Mouse (Mus musculus) forelimb bud, embryonic 11.5 days (tissue): ENCODE results near the gene Cyp4f17.
"Not testable (repeated sequence)": the region's sequence is repeated elsewhere in the genome, so short reads cannot be mapped to it uniquely, and the experiment has no call there.

Experiments
- DNase-seq: peaks from one replicate; pipeline ENCODE4 v3.0.0-alpha.2; 2012; ENCODE audit warnings: low read depth, low spot score

The Cyp4f17 gene

GRCm38 (mm10) chr17:32526341-32526740 is 20.5 kb downstream of the Cyp4f17 start:
- DNase-seq, result not testable (repeated sequence)

- no peak for DNase-seq
These were observed 21.9 kb downstream of the Cyp4f17 start for GRCm38 (mm10) chr17:32527748-32528147.

- peak; percentile 74 for DNase-seq
These were observed 22.8 kb downstream of the Cyp4f17 start for GRCm38 (mm10) chr17:32528408-32529337.

- not testable (repeated sequence) for DNase-seq
These were observed 26.5 kb downstream of the Cyp4f17 start for GRCm38 (mm10) chr17:32532356-32532755.

GRCm38 (mm10) chr17:32534068-32534467 is 28.2 kb downstream of the Cyp4f17 start:
- no peak for DNase-seq

GRCm38 (mm10) chr17:32536051-32536866 is 30.4 kb downstream of the Cyp4f17 start, which contains the start of gene Cyp4f16:
Gene Cyp4f16, plus strand, starts transcription at chr17:32536558.
- DNase-seq, result peak; percentile 70

GRCm38 (mm10) chr17:32536867-32537250 is 31.0 kb downstream of the Cyp4f17 start:
- DNase-seq, result no peak

- not testable (repeated sequence) for DNase-seq
These were observed 38.9 kb downstream of the Cyp4f17 start for GRCm38 (mm10) chr17:32544792-32545191.

- DNase-seq, result not testable (repeated sequence)
These were observed 44.5 kb downstream of the Cyp4f17 start for GRCm38 (mm10) chr17:32550377-32550776.

- peak; percentile 69 for DNase-seq
These were observed 45.3 kb downstream of the Cyp4f17 start for GRCm38 (mm10) chr17:32550900-32551770.

GRCm38 (mm10) chr17:32553016-32553415 is 47.2 kb downstream of the Cyp4f17 start:
- DNase-seq, result not testable (repeated sequence)

GRCm38 (mm10) chr17:32554368-32554767 is 48.5 kb downstream of the Cyp4f17 start:
- not testable (repeated sequence) for DNase-seq

GRCm38 (mm10) chr17:32563301-32563700 is 57.5 kb downstream of the Cyp4f17 start:
- DNase-seq, result not testable (repeated sequence)

- not testable (repeated sequence) for DNase-seq
These were observed 67.4 kb downstream of the Cyp4f17 start for GRCm38 (mm10) chr17:32573286-32573685.

- no peak for DNase-seq
These were observed 71.8 kb downstream of the Cyp4f17 start for GRCm38 (mm10) chr17:32577496-32578186.
